Mouse (Mus musculus): ENCODE results near the gene Cstf1. TPM values are rescaled to one million over a fixed set of nuclear protein-coding genes. Genes with fewer than 3 reads are reported as not detected.

The Cstf1 gene
- polyA plus RNA-seq, 1 experiment: 28.3 TPM

- no peaks in the 10 kb centered on the region for H3K79me2 ChIP-seq (ENCODE audit: control insufficient read depth, insufficient read depth)
- no peak overlapping the region for H3ac ChIP-seq (ENCODE audit: control insufficient read depth, insufficient read length)
- no peak overlapping the region for H3K4me3 ChIP-seq
- H3K4me2 ChIP-seq (ENCODE audit: low read depth): no peak overlapping the region
- no peaks in the 10 kb centered on the region for H3K27me3 ChIP-seq (ENCODE audit: control insufficient read depth, insufficient read depth, insufficient read length)
- no peaks in the 10 kb centered on the region for H3K36me3 ChIP-seq (ENCODE audit: control insufficient read depth, insufficient read depth)
- no peak for TF ChIP-seq TCF12 (IDR thresholded peaks at IDR 0.05; ENCODE audit: insufficient read depth, poor library complexity, severe bottlenecking)
- no peak for TF ChIP-seq MAX (IDR thresholded peaks at IDR 0.05; ENCODE audit: low read depth)
- TF ChIP-seq POLR2AphosphoS2 (IDR thresholded peaks at IDR 0.05; ENCODE audit: insufficient read length, low read depth): no peak
- TF ChIP-seq E2F4 (IDR thresholded peaks at IDR 0.05; ENCODE audit: insufficient read depth): no peak
- TF ChIP-seq MYOG (IDR thresholded peaks at IDR 0.05; ENCODE audit: control insufficient read depth in 1 of 3, insufficient read depth in 1 of 3, insufficient read length in 2 of 3, low read depth in 2 of 3): no peak
- no peak for TF ChIP-seq CEBPB (IDR thresholded peaks at IDR 0.05; ENCODE audit: insufficient read depth, poor library complexity, severe bottlenecking)
- TF ChIP-seq POLR2A (IDR thresholded peaks at IDR 0.05; ENCODE audit: insufficient read length, low read depth): no peak
Observed at GRCm38 (mm10) chr2:172413894-172414293, 43.4 kb downstream of the Cstf1 start.

- Histone ChIP-seq H3K79me2 (ENCODE audit: control insufficient read depth, insufficient read depth) (no peaks in the 10 kb centered on the region), H3K27me3 (ENCODE audit: control insufficient read depth, insufficient read depth, insufficient read length) (no peaks in the 10 kb centered on the region), H3ac (ENCODE audit: control insufficient read depth, insufficient read length) (no peak overlapping the region), H3K4me2 (ENCODE audit: low read depth) (no peak overlapping the region), H3K4me3 (no peak overlapping the region), H3K36me3 (ENCODE audit: control insufficient read depth, insufficient read depth) (no peaks in the 10 kb centered on the region)
- no peak for TF ChIP-seq MYOG (IDR thresholded peaks at IDR 0.05; ENCODE audit: control insufficient read depth in 1 of 3, insufficient read depth in 1 of 3, insufficient read length in 2 of 3, low read depth in 2 of 3)
- no peak for TF ChIP-seq E2F4 (IDR thresholded peaks at IDR 0.05; ENCODE audit: insufficient read depth)
- TF ChIP-seq MYOD1 (IDR thresholded peaks at IDR 0.05; ENCODE audit: control insufficient read depth in 1 of 3, insufficient read length in 2 of 3, low read depth in 2 of 3): no peak
- no peak for TF ChIP-seq REST (IDR thresholded peaks at IDR 0.05; ENCODE audit: insufficient read depth, insufficient read length)
- TF ChIP-seq TCF12 (IDR thresholded peaks at IDR 0.05; ENCODE audit: insufficient read depth, poor library complexity, severe bottlenecking): no peak
- no peak for TF ChIP-seq POLR2A (IDR thresholded peaks at IDR 0.05; ENCODE audit: insufficient read length, low read depth)
- no peak for TF ChIP-seq POLR2AphosphoS2 (IDR thresholded peaks at IDR 0.05; ENCODE audit: insufficient read length, low read depth)
- no peak for TF ChIP-seq MAX (IDR thresholded peaks at IDR 0.05; ENCODE audit: low read depth)
- no peak for TF ChIP-seq USF1 (IDR thresholded peaks at IDR 0.05; ENCODE audit: low read depth)
- no peak for TF ChIP-seq CEBPB (IDR thresholded peaks at IDR 0.05; ENCODE audit: insufficient read depth, poor library complexity, severe bottlenecking)
Observed at GRCm38 (mm10) chr2:172416218-172416617, 45.7 kb downstream of the Cstf1 start.

- H3K36me3 ChIP-seq (ENCODE audit: control insufficient read depth, insufficient read depth): no peaks in the 10 kb centered on the region
- no peak overlapping the region for H3K4me3 ChIP-seq
- H3ac ChIP-seq (ENCODE audit: control insufficient read depth, insufficient read length): no peak overlapping the region
- H3K27me3 ChIP-seq (ENCODE audit: control insufficient read depth, insufficient read depth, insufficient read length): no peaks in the 10 kb centered on the region
- H3K4me2 ChIP-seq (ENCODE audit: low read depth): no peak overlapping the region
- TF ChIP-seq POLR2A (IDR thresholded peaks at IDR 0.05; ENCODE audit: insufficient read length, low read depth) (no peak), MYOD1 (IDR thresholded peaks at IDR 0.05; ENCODE audit: control insufficient read depth in 1 of 3, insufficient read length in 2 of 3, low read depth in 2 of 3) (no peak), E2F4 (IDR thresholded peaks at IDR 0.05; ENCODE audit: insufficient read depth) (no peak), REST (IDR thresholded peaks at IDR 0.05; ENCODE audit: insufficient read depth, insufficient read length) (no peak)
- H3K79me2 ChIP-seq (ENCODE audit: control insufficient read depth, insufficient read depth): no peaks in the 10 kb centered on the region
Observed at GRCm38 (mm10) chr2:172416876-172417275, 46.4 kb downstream of the Cstf1 start.

GRCm38 (mm10) chr2:172418208-172418607, 47.7 kb downstream of the Cstf1 start:
- no peak for TF ChIP-seq E2F4 (IDR thresholded peaks at IDR 0.05; ENCODE audit: insufficient read depth)
- no peak for TF ChIP-seq POLR2A (IDR thresholded peaks at IDR 0.05; ENCODE audit: insufficient read length, low read depth)
- TF ChIP-seq MYOD1 (IDR thresholded peaks at IDR 0.05; ENCODE audit: control insufficient read depth in 1 of 3, insufficient read length in 2 of 3, low read depth in 2 of 3): no peak
- TF ChIP-seq MAX (IDR thresholded peaks at IDR 0.05; ENCODE audit: low read depth): no peak
- no peak for TF ChIP-seq SRF (IDR thresholded peaks at IDR 0.05; ENCODE audit: control insufficient read depth, insufficient read length, low read depth)
- no peak for TF ChIP-seq USF1 (IDR thresholded peaks at IDR 0.05; ENCODE audit: low read depth)
- no peak for TF ChIP-seq POLR2AphosphoS2 (IDR thresholded peaks at IDR 0.05; ENCODE audit: insufficient read length, low read depth)
- no peak for TF ChIP-seq TCF12 (IDR thresholded peaks at IDR 0.05; ENCODE audit: insufficient read depth, poor library complexity, severe bottlenecking)
- TF ChIP-seq CEBPB (IDR thresholded peaks at IDR 0.05; ENCODE audit: insufficient read depth, poor library complexity, severe bottlenecking): no peak
- no peak for TF ChIP-seq MYOG (IDR thresholded peaks at IDR 0.05; ENCODE audit: control insufficient read depth in 1 of 3, insufficient read depth in 1 of 3, insufficient read length in 2 of 3, low read depth in 2 of 3)
- no peak for TF ChIP-seq REST (IDR thresholded peaks at IDR 0.05; ENCODE audit: insufficient read depth, insufficient read length)
- no peak for TF ChIP-seq TCF3 (IDR thresholded peaks at IDR 0.05; ENCODE audit: insufficient read length, low read depth)
- no peaks in the 10 kb centered on the region for H3K36me3 ChIP-seq (ENCODE audit: control insufficient read depth, insufficient read depth)

GRCm38 (mm10) chr2:172430609-172431008, 60.1 kb downstream of the Cstf1 start:
- H3K36me3 ChIP-seq (ENCODE audit: control insufficient read depth, insufficient read depth): no peaks in the 10 kb centered on the region
- no peak overlapping the region for H3K4me2 ChIP-seq (ENCODE audit: low read depth)
- H3K4me3 ChIP-seq: no peak overlapping the region
- no peaks in the 10 kb centered on the region for H3K79me2 ChIP-seq (ENCODE audit: control insufficient read depth, insufficient read depth)
- TF ChIP-seq E2F4 (IDR thresholded peaks at IDR 0.05; ENCODE audit: insufficient read depth) (no peak), REST (IDR thresholded peaks at IDR 0.05; ENCODE audit: insufficient read depth, insufficient read length) (no peak), MYOD1 (IDR thresholded peaks at IDR 0.05; ENCODE audit: control insufficient read depth in 1 of 3, insufficient read length in 2 of 3, low read depth in 2 of 3) (no peak), CEBPB (IDR thresholded peaks at IDR 0.05; ENCODE audit: insufficient read depth, poor library complexity, severe bottlenecking) (no peak)
- H3ac ChIP-seq (ENCODE audit: control insufficient read depth, insufficient read length): no peak overlapping the region
- H3K27me3 ChIP-seq (ENCODE audit: control insufficient read depth, insufficient read depth, insufficient read length): peaks cover 61% of the 10 kb centered on the region

More at GRCm38 (mm10) chr2:172418208-172418607, 47.7 kb downstream of the Cstf1 start:
- H3ac ChIP-seq (ENCODE audit: control insufficient read depth, insufficient read length): no peak overlapping the region
- peaks cover 7% of the 10 kb centered on the region for H3K27me3 ChIP-seq (ENCODE audit: control insufficient read depth, insufficient read depth, insufficient read length)
- no peak overlapping the region for H3K4me3 ChIP-seq
- H3K79me2 ChIP-seq (ENCODE audit: control insufficient read depth, insufficient read depth): no peaks in the 10 kb centered on the region
- H3K4me2 ChIP-seq (ENCODE audit: low read depth): no peak overlapping the region

Other genes with a start within 250 kb of the Cstf1 start
- not detected for gene Mc3r, start 122.2 kb upstream of the Cstf1 start, polyA plus RNA-seq (2012; fragmentation: generic; extraction: Trizol)
- gene Fam210b, start 25.1 kb upstream of the Cstf1 start, polyA plus RNA-seq (2012; fragmentation: generic; extraction: Trizol): 3.9 TPM
- 46.9 TPM for gene Aurka, start 146 bp upstream of the Cstf1 start, polyA plus RNA-seq (2012; fragmentation: generic; extraction: Trizol)
- 0.24 TPM for gene Cass4, start 23.1 kb downstream of the Cstf1 start, polyA plus RNA-seq (2012; fragmentation: generic; extraction: Trizol)
- gene Rtf2, start 69.9 kb downstream of the Cstf1 start, polyA plus RNA-seq (2012; fragmentation: generic; extraction: Trizol): 49.8 TPM
- 0.17 TPM for gene Gcnt7, start 87.9 kb downstream of the Cstf1 start, polyA plus RNA-seq (2012; fragmentation: generic; extraction: Trizol)
- 0.08 TPM for gene Fam209, start 101.8 kb downstream of the Cstf1 start, polyA plus RNA-seq (2012; fragmentation: generic; extraction: Trizol)
- not detected for gene Tfap2c, start 178.9 kb downstream of the Cstf1 start, polyA plus RNA-seq (2012; fragmentation: generic; extraction: Trizol)